Mouse (Mus musculus) left cerebral cortex, adult 9 months (tissue): ENCODE data around the gene Pbrm1.

Source experiments
- DNase-seq, 2 experiments: peaks; one replicate each; pipeline ENCODE4 v3.0.0; 2022; ENCODE audit warnings: low spot score in 2 of 2

The Pbrm1 gene

GRCm38 (mm10) chr14:31079313-31080028 lies 60.5 kb downstream of the Pbrm1 start:
- DNase-seq = no peak

- DNase-seq = no peak
Measured at GRCm38 (mm10) chr14:31081147-31081546, 62.2 kb downstream of the Pbrm1 start.

- DNase-seq = no peak
Measured at GRCm38 (mm10) chr14:31087433-31087832, 68.5 kb downstream of the Pbrm1 start.

- DNase-seq = no peak
Measured at GRCm38 (mm10) chr14:31088515-31088914, 69.6 kb downstream of the Pbrm1 start.

- DNase-seq = no peak
Measured at GRCm38 (mm10) chr14:31089918-31090317, 71.0 kb downstream of the Pbrm1 start.

GRCm38 (mm10) chr14:31105156-31105555 lies 86.2 kb downstream of the Pbrm1 start:
- no peak for DNase-seq

- no peak for DNase-seq
Measured at GRCm38 (mm10) chr14:31110613-31111012, 91.7 kb downstream of the Pbrm1 start.

- no peak for DNase-seq
Measured at GRCm38 (mm10) chr14:31112187-31112586, 93.2 kb downstream of the Pbrm1 start.

- DNase-seq = no peak
Measured at GRCm38 (mm10) chr14:31114011-31114410, 95.1 kb downstream of the Pbrm1 start.

GRCm38 (mm10) chr14:31115522-31115921 lies 96.6 kb downstream of the Pbrm1 start:
- no peak for DNase-seq

GRCm38 (mm10) chr14:31125106-31126075 lies 106.5 kb downstream of the Pbrm1 start:
- no peak for DNase-seq

GRCm38 (mm10) chr14:31126826-31127225 lies 107.9 kb downstream of the Pbrm1 start:
- DNase-seq = no peak

- DNase-seq = no peak
Measured at GRCm38 (mm10) chr14:31128101-31128825, 109.3 kb downstream of the Pbrm1 start.

- peak; percentile 95 to 97 for DNase-seq
Measured at GRCm38 (mm10) chr14:31128826-31129219, 109.9 kb downstream of the Pbrm1 start, which contains the start of gene Smim4. TSS of gene Smim4 (minus strand) at chr14:31128956.

- DNase-seq = no peak
Measured at GRCm38 (mm10) chr14:31129326-31130235, 110.6 kb downstream of the Pbrm1 start.

GRCm38 (mm10) chr14:31130236-31131220 lies 111.6 kb downstream of the Pbrm1 start, which contains the start of gene Nt5dc2:
TSS of gene Nt5dc2 (plus strand) at chr14:31131053.
- DNase-seq = peak in 1 of 2 experiments; percentile 47

- no peak for DNase-seq
Measured at GRCm38 (mm10) chr14:31131272-31131821, 112.4 kb downstream of the Pbrm1 start.

- DNase-seq = no peak
Measured at GRCm38 (mm10) chr14:31132031-31132430, 113.1 kb downstream of the Pbrm1 start.

GRCm38 (mm10) chr14:31132491-31132975 lies 113.6 kb downstream of the Pbrm1 start:
- DNase-seq = no peak
